Mouse (Mus musculus) layer of hippocampus, adult 18-20 months (tissue): ENCODE data around the gene Flrt3. TPM values are rescaled to one million over a fixed set of nuclear protein-coding genes. Genes with fewer than 3 reads are reported as not detected.
A peak's percentile ranks its signal among the peaks of the same experiment; 100 is the strongest.

Experiments
- DNase-seq, 2 experiments: peaks; one replicate each; pipeline ENCODE4 v3.0.0; 2022; ENCODE audit warnings: low spot score in 2 of 2
- total RNA-seq, 2 experiments: library from RNA; stranded (reverse); gene quantifications; 2 replicates each; pipeline ENCODE4 v1.2.3; 2021

Flrt3 gene
- total RNA-seq, 2 experiments from 2014 or later: 33.9 to 34.5 TPM

DNA sequence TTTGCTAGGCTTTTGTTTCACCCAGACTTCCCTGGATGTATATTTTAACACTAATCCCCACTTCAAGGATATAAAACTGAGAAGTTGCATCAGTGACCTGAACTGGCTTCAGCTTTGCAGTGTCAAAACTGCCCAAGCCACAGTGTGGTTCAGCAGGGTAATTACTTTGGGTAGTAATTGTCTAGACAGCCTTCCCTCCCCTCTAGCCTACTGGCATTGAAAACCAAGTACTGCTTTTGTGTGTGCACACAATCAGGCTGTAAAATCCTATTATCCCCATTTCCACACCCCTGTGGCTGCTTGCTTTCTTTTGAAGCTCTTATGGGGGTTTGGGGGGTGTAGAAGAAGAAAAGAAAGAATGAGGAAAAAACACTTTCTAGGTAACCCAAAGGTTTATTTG lies 17.8 kb downstream of the Flrt3 start:
- DNase-seq: no peak

- no peak for DNase-seq
These were observed 49.4 kb downstream of the Flrt3 start for GRCm38 (mm10) chr2:140621730-140622337.

DNA sequence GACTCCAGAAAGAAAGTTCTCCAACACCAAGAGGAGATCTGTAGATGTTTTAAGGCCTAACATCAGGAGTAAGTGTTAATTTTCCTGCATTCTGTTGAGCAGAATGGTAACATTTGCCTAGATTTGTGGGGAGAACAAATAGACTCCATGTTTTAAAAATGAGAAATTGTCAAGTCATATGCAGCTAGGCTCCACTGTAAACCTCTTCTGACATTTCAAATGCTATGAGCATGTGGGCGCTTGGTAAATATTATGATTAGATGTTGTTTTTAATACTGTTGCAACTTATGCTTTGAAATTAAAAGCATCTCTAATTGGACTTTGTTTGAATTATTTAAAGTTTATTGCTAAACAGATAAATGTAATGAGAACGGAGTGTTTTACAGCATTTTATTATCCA lies 55.8 kb downstream of the Flrt3 start:
- peak in 1 of 2 experiments; percentile 11 for DNase-seq
